Comparison of ENCODE assay signal across 1 mouse cellular context in genomic region chr15:99049473-99050253, GRCm38 (mm10).
TF ChIP-seq lines count a peak whose summit lies in the region.

No protein-coding gene starts in this region.

TF ChIP-seq in C2C12, 6 proteins besides CTCF, POLR2A, EP300 and RAD21:
- no peak for TF ChIP-seq MYOD1 (IDR thresholded peaks at IDR 0.05; ENCODE audit: control insufficient read depth, insufficient read length, low read depth)
- no peak for TF ChIP-seq USF1 (IDR thresholded peaks at IDR 0.05; ENCODE audit: low read depth)
- TF ChIP-seq FOSL1 (IDR thresholded peaks at IDR 0.05; ENCODE audit: insufficient read depth, low read length, poor library complexity, severe bottlenecking): no peak
- no peak for TF ChIP-seq MAX (IDR thresholded peaks at IDR 0.05)
- TF ChIP-seq MYOG (IDR thresholded peaks at IDR 0.05; ENCODE audit: control insufficient read depth, extremely low read depth, insufficient read length): no peak
- TF ChIP-seq CEBPB (IDR thresholded peaks at IDR 0.05; ENCODE audit: low read depth): no peak
TF ChIP-seq in C2C12: peak in this region for 0.
